Mouse (Mus musculus): ENCODE measurements at regions not wholly inside any gene's neighbourhood (a gene's known extent, or its start where the extent isn't known, plus 50 kb on each side); places are given as distances from the start of the nearest gene placed in this dataset.
"Not testable (repeated sequence)": the region's sequence is repeated elsewhere in the genome, so short reads cannot be mapped to it uniquely, and the experiment has no call there.

DNA sequence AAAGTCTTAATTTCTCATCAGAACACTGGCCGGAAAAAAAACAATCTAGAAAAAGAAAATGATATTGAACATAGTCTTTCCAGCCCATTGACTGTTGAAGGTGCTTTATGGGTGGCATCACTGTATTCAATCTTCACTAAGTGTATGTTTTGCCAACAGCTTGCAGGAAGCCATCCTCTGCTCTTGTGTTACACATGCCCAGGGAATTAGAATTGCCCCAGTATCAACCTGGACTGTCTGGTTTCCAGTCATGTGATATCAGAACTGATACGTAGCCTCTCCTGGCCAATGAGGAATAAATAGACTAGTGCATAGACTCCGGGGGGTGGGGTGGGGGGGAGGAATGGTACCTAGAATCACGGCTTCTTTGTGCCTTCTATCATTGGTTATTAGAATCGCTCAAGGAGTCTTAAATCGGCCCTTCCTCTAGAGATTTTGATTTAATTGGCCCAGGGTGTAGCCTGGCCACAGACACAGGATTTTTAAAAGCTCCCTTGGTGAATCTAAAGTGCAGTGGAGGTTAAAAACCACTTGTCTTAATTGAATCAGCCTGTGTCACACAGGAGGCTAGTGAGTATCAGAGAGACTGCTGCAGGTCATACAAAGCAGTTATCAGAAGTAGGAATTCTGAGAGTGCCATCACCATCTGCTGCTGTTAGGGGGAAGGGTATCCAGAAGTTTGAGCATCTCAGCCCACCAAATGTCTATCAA is 218.0 kb upstream of the Klf3 start:
- no peak for DNase-seq (ENCODE audit: low spot score)

- no peak for DNase-seq (ENCODE audit: low spot score)
Measured at GRCm38 (mm10) chr5:64586316-64586715, 216.9 kb upstream of the Klf3 start.

GRCm38 (mm10) chr5:64586933-64587332 is 216.3 kb upstream of the Klf3 start:
- DNase-seq (ENCODE audit: low spot score): no peak

- no peak for DNase-seq (ENCODE audit: low spot score)
Measured at GRCm38 (mm10) chr5:64587895-64588738, 215.1 kb upstream of the Klf3 start.

- not testable (repeated sequence) for DNase-seq (ENCODE audit: low spot score)
Measured at GRCm38 (mm10) chr5:64588768-64589167, 214.4 kb upstream of the Klf3 start.

- DNase-seq (ENCODE audit: low spot score): no peak
Measured at GRCm38 (mm10) chr5:64590036-64590435, 213.2 kb upstream of the Klf3 start.

DNA sequence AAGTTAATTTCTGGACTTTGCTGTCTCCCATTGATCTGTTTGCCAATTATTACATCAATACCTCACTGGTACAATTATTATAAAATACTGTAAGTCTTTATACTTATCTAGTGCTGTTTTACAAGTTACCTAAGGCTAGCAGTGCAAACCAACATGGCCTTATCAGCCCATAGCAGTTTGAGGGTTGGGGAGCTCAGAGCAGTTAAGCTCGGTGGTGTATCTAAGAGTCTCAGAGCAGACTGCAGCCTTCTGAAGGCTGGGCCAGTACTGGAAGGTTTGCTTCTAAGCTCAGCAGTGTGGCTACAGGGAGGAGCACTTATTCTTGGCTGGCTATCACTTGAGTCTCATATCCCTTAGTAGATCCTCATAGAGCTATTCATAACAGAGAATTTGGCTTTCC is 212.4 kb upstream of the Klf3 start:
- no peak for DNase-seq (ENCODE audit: low spot score)

DNA sequence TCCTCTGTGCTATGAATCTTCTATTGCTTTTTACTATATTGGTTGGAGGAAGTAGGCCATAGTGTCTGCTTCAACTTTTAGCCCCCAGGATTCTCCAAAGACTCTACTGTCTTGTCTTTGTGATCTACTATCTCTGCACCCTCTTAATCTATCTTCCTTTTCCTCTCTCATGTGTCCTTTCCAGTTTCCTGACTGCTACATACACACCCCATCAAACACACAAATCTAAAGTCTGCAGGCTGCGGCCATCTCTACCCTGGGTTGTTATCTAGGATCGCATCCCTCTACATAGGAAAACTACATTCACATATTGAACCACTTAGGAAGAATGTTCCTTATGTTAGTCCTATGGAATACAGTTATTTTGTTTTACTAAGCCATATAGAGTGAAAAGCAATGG is 211.4 kb upstream of the Klf3 start:
- DNase-seq (ENCODE audit: low spot score): no peak

DNA sequence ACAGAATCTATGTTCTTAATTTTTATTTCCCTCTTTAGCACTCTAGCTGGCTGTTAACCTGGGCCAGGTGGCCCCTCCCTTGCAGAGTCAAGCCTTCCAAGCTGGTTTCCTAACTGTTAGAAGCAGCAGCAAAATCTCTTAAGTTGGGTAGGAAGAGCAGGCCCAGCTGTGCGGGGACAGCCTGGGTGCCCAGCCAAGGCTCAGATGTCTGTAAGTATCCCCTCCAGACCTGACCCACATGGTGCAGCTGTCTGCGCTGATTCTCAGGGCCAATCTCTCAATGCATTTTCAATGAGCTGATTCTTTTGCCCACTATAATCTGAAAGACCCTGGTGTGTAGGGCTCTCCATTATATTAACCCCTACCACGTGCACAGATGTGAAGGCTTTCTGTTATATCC is 208.0 kb upstream of the Klf3 start:
- DNase-seq (ENCODE audit: low spot score): no peak

DNA sequence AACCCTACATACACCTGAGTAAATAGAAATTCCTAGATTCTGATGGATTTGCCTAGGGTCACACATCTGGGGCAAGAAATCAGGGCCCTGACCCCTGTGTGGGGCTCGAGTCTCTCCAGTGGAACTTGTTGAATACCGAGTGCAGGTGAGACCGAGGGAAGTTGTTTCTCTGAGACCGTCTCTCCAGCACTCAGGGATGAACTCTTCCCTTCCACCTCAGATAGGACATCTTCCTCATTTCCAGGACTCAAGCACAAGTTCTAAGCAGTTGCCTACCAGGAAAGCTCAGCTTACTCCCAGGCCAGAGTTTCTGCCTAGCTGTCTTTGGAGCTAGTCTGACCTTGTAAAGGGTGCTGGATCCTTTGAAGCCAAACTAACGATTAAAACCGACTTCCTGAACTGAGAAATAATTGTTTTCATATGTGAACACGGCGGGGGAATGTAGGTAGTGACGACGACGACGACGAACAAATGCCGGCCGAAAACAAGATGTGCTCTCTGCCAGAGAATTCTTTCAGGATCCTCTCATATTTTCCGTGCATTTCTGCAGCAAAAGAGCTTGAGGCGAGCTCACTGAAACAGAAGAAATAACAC is 207.3 kb upstream of the Klf3 start:
- no peak for DNase-seq (ENCODE audit: low spot score)

DNA sequence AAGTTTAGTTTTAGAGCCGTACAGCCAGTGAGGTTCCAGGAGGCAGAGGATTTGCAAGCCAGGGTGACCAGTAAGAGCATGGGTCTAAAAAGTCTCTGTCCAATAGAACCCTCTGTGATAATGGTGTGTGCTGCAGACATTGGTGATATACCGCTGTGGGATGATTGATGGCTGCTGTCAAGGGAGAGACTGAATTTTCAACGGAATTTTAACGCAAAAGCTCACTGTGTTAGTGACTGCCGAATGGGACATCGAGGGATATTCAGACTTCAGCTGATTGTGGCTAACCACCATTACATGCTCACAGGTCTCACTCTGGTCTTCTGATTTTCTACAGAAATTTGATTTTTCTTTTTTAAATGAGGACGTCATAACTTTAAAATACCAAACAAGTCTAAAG is 206.2 kb upstream of the Klf3 start:
- no peak for DNase-seq (ENCODE audit: low spot score)

GRCm38 (mm10) chr5:64597451-64597850 is 205.7 kb upstream of the Klf3 start:
- no peak for DNase-seq (ENCODE audit: low spot score)

- no peak for DNase-seq (ENCODE audit: low spot score)
Measured at GRCm38 (mm10) chr5:64598606-64599005, 204.6 kb upstream of the Klf3 start.

- DNase-seq (ENCODE audit: low spot score): no peak
Measured at GRCm38 (mm10) chr5:64599015-64599414, 204.2 kb upstream of the Klf3 start.

GRCm38 (mm10) chr5:64599865-64600288 is 203.3 kb upstream of the Klf3 start:
- DNase-seq (ENCODE audit: low spot score): no peak

- no peak for DNase-seq (ENCODE audit: low spot score)
Measured at GRCm38 (mm10) chr5:64600392-64600791, 202.8 kb upstream of the Klf3 start.

- no peak for DNase-seq (ENCODE audit: low spot score)
Measured at GRCm38 (mm10) chr5:64600811-64601210, 202.4 kb upstream of the Klf3 start.

DNA sequence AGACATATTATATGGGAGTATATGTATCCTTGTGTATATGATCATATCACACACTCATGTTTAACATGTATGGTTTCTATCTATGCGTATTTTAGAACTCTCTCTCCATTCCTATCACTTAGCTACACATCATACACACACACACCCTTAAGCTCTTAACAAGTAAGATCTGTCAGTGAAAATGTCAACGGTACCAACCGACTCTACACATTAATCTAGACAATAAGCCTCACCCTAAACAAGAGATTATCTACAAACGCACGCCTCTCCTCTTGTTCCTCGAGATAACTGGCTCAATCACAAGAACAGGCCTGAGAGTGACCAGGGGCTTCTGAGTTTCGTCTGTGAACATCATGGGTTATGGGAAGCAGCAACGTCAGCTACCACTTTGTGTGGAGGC is 201.9 kb upstream of the Klf3 start:
- DNase-seq (ENCODE audit: low spot score): no peak

GRCm38 (mm10) chr5:64601832-64602231 is 201.4 kb upstream of the Klf3 start:
- no peak for DNase-seq (ENCODE audit: low spot score)

DNA sequence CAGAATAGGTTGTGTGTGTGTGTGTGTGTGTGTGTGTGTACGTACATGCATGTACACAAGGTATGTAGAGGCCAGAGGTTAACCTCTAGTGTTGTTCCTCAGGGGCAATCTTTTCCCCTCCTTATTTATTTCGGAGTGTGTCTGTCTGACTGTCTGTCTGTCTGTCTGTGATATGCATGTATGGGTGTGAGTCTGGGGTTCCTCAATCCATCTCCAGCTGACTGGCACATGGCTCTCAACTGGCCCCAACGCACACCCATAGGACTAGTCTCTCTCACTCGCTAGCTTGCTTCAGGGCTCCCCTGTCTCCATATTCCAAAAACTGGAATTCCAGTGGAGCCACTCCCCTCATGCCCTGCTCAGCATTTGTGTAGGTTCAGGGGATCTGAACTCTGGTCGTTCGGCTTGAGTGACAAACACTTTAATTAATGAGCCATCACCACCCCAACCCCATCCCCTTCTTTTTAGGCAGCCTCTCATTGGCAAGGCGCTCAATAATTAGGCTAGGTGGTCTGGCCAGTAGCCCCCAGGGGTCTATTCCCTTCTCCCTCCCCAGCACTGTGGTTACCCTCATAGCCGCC is 200.7 kb upstream of the Klf3 start:
- DNase-seq (ENCODE audit: low spot score): no peak

DNA sequence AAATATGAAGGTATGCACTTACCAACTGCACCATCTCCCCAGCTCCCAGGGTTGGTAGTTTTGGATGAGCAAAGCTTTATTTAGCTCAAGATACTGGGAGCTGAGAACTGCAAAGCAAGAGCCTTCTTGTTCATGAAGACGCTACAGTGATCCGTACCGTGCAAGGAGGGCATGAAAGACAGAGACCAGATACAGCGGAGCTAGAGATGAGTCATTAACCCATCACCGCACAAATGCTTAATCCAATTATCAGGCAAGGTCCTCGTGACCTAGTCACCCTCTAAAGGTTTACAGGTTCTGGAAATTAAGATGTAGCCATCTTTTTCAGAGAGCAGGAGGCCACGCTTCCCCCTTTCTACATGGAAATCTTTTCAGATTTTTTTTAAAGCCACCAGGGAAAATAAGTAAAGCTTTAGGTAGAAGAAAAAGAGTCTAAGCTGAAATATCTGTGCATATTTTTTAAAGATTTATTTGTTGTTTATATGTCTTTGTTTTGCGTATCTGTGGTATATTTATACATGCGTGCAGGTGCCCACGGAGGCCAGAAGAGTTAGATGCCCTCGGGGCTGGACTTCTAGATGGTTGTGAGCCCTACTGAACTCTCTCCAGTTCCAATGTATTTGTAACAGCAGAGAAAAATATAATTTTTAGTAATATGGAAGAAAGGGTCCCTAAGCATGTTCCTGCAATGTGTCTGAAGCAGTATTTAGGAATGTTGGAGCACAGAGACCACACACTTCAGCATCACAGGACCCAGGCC is 200.0 kb upstream of the Klf3 start:
- no peak for DNase-seq (ENCODE audit: low spot score)
